Mouse (Mus musculus) brain, embryonic 18.5 days (tissue): ENCODE data around the gene Yif1b.

ENCODE experiments used
- DNase-seq: peaks from one replicate; pipeline ENCODE4 v3.0.0-alpha.2; 2012; ENCODE audit warnings: low read depth, low spot score

The Yif1b gene

DNA sequence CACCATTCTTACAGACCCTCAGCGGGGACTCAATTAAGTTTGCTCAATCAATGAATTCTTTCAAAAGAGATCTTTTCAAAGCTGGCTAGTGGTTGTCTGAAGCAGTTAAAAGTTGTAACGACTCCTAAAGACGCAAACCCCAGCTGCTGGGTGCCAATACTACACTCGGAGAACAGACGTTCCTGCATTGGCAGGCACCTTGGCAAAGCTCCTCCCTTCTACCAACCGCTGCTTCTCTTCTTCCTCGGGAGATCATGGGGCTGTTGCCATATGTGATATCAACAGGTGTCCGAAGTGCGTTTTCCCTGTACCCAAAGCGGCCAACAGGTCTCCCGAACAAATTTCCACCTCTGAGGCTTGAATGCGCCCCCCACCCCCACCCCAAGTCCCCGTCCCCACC lies 42.7 kb downstream of the Yif1b start:
- DNase-seq: no peak

GRCm38 (mm10) chr7:29281201-29282073 lies 43.3 kb downstream of the Yif1b start, which contains the start of gene Spint2:
TSS of gene Spint2 (minus strand) at chr7:29281912.
- DNase-seq: no peak

DNA sequence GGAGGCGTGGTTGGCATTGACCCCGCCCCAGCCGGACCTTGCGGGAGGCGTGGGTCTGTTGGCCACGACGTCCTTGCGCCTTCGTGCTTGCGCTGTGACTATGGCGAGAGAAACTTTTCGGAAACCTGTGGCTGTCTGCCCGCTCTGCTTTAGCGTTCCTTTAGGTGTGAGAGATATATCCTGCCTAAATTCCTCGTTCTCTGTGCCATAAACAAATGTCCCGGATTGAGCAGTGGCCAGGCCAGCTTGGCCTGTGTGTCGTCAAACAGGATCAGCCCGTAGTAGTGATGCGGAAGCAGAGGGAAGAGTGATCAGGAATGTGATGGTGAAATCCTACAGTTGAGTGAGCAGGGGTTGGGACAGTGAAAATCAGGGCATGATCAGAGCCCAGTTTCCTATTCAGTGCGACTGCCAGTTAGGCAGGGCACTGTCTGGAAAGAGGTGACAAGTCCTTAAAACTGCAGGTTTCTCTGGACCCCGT lies 44.0 kb downstream of the Yif1b start:
- DNase-seq: no peak

DNA sequence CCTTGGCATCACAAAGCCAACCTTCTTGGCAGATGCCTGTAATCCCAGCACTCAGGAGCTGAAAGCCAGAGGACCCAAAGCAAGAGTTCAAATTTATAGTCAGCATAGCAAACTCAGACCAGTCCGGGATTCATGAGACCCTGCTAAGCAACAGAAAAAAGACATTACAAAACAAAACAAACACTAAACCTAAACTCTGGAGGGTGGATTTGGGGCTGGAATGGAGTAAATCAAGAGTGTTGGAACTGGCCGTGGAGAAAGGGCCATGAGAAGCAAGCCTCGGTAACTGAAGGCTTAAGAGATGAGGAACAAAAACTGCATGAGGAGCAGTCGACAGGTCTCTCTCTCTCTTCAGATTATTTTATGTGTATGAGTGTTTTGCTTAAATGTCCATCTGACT lies 45.7 kb downstream of the Yif1b start:
- no peak for DNase-seq

GRCm38 (mm10) chr7:29284523-29284922 lies 46.4 kb downstream of the Yif1b start:
- DNase-seq: no peak

GRCm38 (mm10) chr7:29287481-29287880 lies 49.4 kb downstream of the Yif1b start:
- no peak for DNase-seq

DNA sequence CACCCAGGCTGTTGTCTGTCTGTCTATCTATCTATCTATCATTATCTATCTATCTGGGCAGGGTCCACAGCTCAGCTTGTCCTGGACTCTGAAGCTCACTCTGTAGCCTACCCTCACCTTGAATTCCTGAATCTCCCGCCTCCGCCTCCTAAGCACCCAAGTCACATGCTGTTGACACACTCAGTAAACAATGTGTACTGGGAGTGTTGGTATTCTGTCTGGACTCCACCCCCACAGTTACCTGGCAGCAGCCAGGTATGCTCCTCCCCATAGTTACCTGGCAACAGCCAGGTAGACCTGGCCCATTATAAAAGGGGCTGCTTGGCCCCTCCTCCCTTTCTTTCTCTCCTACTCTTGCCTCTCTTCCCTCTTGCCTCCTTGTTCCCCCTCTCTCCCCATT lies 50.0 kb downstream of the Yif1b start:
- no peak for DNase-seq

DNA sequence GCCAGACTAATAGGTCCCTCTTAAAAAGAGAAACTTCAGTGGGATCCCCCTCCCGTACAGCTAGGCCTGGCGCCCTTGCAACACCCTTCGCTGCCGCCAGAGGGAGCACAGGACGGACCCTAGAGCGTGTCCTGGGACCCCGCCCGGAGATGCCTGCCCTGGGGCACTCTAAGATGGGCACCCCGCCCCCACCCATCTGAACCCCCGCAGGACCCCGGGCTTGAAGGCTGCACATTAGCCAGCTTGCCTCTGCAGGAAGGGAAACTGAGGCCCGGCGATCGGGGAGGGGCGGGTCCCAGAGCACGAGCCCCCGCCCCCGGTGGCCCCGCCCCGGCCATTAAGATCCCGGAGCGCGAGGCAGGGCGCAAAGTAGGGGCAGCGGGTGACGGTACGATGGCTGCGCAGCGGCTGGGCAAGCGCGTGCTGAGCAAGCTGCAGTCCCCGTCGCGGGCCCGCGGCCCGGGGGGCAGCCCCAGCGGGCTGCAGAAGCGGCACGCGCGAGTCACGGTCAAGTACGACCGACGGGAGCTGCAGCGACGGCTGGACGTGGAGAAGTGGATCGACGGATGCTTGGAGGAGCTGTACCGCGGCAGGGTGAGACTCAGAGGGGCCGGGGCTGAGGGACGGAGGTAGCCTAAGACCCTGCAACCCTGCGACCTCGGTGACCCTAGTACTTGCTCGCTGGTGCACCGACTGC lies 51.0 kb downstream of the Yif1b start, which contains the start of gene Ppp1r14a:
Ppp1r14a (plus strand) TSS at position 367 of the 697 bp plus-strand sequence.
- DNase-seq: no peak

DNA sequence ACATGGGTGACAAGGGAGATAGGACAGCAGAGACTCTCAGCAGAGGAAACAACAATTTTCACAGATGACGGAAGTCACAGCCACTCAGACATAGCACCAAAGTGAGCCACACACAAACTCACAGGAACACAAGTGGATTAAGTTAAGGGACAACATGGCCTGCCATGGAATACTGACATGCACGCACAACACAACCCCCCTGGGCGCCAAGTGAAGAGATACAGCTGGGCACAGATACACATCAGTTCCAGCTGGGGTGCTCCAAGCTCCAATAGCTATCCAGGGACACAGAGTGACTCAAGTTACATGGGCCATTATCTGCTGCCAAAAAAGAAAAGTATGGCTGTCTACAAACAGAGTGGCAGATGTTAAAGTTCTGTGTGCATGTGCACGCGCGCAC lies 51.7 kb downstream of the Yif1b start:
- no peak for DNase-seq

DNA sequence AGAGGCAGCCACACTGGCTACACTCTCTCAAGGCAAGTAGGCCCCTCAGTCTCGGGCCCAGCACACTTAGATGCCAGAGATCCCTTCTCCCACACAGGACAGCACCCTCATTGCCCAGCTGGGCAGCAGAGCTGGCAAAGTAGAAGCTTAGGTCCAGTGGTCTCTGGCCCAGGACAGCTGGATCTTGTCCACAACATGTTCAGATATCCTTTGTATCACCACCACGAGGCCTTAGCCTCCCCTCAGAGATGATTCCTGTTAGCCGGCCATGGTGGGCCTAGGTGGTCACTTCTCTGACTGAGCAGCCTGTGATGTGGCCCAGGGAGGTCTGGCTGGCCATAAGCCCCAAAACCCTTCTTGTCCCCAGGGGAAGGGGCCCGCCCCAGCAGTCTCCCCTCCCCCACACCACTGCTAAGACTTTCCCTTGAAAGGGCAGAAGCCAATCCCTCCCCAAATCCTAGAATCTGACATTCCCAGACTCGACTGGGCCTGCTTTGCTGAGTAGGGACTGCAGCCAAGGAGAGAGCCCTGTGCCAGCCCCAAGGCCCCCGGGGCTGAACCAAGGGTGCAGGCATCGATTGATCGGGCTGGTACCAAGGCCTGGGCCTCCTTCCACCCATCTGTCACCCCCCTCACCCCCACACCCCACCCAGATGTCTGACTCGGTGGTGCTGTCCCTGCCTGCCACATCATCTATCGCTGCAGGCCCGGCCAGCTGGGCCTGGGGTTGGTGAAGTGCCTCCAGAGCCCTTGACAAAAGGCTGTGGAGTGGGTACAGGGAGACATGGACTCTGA lies 52.8 kb downstream of the Yif1b start:
- DNase-seq: no peak

- no peak for DNase-seq
These were observed 53.7 kb downstream of the Yif1b start for GRCm38 (mm10) chr7:29291616-29292457.

DNA sequence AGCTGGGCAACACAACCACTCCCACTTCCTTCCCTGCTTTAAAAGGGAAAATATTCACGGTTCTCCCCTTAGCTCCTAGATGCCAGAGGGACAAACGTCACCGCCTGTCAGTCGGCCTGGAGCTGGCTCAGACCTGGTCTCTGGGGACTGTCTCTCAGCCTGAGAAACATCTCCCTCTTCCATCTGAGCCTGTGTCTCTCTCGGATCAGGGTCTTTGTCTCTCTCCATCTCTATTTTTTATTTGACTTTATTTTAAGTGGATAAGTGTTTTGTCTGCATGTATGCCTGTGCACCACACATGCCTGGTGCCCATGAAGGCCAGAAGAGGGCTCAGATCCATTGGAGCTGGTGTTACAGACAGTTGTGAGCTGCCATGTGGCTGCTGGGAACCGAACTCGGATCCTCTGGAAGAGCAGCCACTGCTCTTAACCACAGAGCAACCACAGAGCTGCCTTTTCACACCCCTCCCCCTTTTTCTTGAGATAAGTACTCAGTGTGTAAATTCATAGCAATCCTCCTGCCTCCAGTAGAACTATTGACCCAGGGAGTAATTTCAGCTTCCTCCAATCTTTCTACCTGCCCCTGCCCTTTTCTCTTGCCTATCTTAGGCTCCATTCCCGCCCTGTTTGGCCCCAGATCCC lies 54.4 kb downstream of the Yif1b start:
- no peak for DNase-seq

- no peak for DNase-seq
These were observed 55.3 kb downstream of the Yif1b start for GRCm38 (mm10) chr7:29293131-29294065.

GRCm38 (mm10) chr7:29294111-29294761 lies 56.1 kb downstream of the Yif1b start:
- DNase-seq: no peak

DNA sequence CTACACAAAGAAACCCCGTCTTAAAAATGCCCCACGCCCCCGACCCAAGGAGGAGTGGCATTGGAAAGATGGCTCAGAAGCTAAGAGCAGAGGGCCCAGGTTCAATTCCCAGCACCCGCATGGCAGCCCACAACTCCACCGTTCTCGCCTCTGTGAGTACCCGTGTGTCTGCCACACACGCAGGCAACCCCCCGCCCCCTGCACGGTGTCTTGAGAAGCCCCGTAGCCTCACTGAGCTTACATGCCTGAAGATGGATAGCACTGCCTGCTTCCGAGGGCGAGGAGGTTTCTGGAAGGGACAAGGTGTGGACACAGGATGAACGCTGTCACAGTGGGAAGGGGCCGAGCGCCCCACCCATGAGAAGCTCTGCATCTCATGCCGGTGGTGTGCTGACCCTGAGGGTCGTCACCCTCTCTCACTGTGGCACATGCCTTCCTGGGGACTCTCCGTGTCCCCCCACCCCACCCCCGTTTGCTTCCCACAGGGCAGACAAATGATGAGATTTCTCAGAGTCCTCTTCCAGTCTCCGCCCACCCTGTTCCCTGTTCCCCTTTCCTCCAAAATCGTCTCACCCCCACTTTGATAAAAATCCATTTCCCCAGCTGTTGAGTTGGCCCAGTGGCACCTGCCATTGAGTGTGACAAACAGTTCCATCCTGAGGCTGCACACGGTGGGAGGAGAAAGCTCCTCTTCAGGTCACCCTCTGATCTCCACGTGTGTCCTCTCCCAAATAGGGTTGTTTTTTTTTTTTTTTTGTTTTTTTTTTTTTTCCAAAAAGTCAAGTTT lies 57.9 kb downstream of the Yif1b start:
- no peak for DNase-seq

DNA sequence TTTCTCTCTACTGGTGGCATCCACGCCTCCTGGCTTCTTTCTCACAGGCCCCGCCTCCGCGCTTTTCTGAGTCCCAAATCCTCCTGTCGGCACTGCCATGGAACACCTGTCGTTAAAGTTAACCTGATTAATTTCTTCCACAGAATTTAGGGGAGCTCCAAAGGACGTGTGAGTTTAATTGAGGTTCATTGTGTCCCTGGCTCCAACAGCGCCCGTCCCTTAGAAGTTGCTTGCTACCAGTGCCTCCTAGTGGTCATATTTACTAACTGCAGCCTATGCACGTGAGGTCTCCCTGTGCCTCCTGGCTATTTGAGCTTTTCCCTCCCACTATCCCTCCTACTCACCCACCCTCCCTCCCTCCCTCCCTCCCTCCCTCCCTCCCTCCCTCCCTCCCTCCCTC lies 58.9 kb downstream of the Yif1b start:
- DNase-seq: no peak
